Mouse (Mus musculus): Measurements from ENCODE around the gene Serinc5.

Gene Serinc5

DNA sequence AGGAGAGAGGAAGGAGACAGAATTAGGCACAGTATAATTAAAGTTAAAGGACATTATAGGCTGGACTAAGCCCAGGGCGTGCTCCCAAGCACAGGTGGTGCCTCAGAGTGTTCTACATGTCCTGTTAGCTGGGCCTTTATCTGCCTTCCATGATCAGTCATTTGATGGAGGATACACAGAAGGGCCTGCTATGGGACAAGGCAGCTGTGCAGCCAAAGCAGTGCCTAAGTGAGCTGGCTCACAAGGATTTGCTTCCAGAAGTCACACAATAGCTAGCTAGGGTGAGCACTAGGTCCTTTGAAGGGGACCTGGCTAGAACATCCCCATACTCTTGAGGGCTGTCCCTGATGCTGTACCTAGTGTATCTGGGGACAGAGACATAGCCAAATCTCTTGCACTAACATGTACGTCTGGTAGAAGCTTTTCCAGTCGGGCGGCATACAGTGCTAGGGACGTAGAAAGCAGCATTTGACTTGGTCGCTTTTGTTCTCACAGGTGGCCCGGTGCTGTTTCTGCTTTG is 94.2 kb downstream of the Serinc5 start:
- DNase-seq (ENCODE audit: low spot score), result no peak

DNA sequence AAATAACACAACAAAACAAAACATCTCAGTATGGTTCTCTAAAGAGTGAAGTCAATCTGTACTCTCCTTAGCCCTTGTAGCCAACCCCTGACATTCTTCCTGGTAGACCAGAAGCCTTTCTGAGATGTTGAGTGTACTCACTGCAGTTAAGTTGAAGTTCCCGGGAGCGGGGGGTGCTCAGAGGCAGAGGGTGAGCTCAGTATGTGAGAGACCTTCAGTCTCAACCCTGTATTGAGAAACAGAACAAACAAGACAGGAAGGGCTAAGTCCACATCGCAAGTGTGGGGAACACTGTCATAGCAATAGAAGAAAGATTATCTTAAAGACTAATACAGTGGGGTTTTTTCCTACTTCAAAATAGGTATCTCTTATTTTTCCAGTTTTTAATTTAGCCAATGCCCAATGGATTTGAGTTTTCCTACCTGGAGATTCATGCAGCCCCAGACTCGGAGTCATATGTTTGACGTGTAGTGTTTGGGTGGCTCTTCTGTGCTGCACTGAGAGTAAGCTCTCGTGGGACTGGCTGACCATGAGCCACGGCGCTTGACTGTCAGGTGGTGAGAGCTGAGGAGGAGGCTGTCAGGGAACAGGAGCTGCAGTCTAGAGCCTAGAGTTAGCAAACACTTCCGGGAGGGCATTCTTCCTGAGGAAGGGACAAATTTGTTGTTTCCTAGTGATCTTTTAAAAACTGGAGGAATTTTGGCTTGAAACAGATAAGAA is 95.6 kb downstream of the Serinc5 start:
- DNase-seq (ENCODE audit: low spot score), result no peak

DNA sequence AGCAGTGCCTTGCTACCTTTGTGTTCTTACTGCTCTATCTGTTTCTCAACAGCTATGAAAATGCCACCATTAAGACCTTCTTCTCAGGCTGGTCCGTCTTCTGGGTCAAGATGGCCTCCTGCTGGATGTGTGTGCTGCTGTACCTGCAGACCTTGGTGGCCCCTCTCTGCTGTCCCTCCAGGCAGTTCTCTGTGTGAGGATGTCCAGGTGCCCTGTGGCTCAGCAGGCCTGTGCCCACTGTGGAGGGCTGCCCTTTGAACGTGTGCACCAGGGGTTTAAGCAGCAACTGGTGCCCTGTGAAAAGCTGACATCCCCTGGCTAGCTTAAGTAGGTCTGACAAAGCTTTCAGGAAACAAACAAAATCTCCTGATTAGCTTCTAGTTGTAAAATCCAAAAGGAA is 97.0 kb downstream of the Serinc5 start:
- no peak for DNase-seq (ENCODE audit: low spot score)

DNA sequence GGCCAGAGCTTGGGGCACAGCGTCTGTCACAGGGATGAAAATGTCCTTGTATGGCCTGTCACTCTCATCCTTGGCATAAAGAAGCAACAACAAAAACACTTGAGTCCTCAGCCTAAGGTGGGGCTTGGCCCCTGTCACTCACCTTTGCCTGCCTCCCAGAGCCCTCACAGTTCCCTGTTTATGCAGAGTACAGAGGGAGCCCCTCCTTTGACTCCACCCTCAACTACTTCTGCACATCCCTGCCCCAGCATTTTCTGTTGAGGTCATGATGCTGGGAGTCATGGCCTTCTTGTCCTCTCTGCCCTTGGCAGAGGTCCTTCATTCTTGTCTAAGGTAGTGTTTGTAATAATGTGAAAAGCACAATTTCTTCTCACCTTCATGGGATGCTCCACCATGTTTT is 97.6 kb downstream of the Serinc5 start:
- no peak for DNase-seq (ENCODE audit: low spot score)

DNA sequence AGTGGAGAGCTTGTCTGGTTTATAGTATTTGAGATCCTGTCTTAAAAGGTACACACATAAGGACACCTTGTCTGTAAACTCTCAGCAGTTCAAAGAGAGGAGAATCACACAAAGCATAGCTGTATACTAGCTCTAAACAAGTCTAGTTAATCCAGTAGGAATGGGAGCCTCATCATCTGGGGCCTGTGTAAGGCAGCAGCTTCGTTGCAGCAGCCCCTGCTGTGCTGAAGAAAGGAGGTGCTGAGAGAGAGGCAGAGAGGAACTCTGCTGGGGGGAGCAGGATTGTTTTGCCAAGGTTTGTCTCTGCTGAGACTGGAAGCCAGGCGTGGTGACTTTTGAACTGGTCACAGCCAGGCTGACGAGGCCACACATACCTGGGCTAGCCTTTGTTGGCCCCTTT is 98.6 kb downstream of the Serinc5 start:
- DNase-seq (ENCODE audit: low spot score), result no peak

DNA sequence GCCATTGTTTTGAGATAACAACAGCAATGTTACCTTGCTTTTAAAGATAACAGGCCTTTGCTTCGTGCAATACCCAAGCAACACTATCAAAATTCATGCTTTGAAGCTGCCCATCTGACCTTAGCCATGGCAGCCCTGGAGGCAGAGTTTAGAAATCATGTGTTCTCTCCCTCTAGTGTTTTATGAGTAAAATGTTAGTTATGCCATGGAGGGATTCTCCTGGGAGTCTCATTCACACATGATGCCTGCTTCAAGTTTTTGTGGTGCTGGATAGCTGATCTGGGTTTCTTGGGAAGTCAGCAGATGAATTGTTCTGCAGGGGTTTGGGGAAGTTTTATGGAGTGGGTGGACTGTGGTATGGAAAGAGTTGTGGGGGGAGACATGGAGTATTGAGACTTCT is 99.5 kb downstream of the Serinc5 start:
- DNase-seq (ENCODE audit: low spot score), result no peak

DNA sequence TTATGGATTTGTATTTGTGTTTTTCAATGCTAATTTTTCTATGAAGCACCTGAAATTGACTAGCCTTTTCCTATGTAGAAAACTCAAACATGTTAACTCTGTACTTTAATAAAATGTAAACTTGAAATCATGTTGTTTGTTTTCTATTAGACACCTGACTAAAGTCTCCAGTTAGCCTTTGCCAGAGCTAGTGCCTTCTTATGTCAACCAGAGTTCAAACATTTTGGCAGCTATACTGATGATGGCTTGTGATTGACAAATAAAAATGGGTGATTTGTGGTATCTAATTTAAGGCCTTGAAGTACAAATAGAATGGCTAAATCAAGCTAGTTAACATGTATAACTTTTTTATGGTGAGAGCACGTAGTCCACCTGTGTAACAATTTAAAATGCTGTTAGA is 100.9 kb downstream of the Serinc5 start:
- DNase-seq (ENCODE audit: low spot score), result no peak

DNA sequence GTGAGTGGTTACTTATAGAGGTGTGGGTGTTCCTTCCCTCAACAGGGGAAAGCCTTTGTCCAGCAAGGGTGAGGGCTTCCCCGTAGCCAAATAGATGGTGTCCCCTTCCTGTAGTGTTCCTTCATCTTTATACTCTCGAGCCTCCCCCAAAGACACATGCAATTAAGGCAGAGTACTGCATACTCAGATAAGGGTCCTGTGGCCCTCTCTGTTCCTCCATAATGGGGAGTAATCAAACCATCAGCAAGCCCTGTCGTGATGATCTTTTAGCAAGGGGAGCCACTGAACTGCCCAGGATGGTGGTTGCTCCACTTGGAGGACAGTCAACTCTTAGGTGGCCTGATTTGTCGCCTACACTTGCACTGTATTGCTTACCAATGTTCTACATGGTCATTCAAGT is 101.7 kb downstream of the Serinc5 start:
- DNase-seq (ENCODE audit: low spot score), result no peak

DNA sequence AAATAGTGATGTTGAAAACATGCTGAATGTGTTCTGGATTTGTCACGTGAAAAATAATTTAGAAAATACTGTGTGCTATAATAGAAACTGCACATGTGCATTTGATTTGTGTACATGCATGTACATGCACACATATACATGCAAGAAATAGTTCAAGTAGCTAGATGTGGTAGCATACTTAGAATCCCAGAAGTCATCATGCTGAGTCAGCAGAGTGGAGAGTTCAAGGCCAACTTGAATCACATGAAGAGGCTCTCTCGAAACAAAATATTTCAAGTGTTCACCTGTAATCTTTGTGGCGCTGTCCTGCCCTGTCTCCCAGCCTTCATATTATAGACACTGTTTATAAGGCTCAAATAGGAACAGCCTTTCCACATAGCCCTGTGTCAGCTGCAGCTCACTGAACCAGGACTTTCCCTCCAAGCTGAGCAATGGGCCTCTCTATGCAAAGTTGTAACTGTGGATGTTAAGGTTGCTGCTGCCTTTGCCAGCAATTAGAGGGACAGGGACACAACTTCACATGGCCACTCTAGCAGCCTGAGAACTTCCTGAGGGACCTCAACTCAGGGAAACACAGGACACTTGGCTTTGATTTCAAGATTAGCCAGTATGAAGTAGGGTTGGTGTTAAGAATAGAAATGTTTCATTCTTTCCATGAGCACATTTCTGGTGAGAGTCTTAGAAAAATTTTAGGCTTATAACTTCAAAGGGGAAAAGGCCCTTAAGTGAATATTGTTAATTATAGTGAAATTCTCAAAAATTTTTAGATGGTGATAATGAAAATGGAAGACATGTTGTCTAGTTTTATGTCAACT is 107.2 kb downstream of the Serinc5 start:
- DNase-seq (ENCODE audit: low spot score), result no peak

DNA sequence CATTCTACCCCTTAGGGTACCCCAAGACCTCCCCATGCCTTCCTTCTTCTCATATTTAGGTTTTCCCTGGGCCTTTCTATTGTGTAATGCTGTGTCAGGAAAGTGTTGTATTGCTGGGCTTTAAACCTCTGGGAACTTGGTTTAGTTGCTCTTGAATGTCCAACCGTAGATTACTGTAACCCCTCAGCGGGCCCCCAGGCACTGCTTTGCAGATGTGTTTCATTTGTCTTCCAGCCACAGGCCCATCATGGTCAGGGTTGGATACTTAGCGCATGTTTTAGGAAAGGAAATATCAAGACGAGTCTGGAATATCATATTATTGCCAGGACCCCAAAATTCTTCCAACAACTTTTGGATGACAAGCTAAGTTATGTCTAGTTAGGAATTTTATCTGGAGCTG is 110.1 kb downstream of the Serinc5 start:
- DNase-seq (ENCODE audit: low spot score), result no peak

DNA sequence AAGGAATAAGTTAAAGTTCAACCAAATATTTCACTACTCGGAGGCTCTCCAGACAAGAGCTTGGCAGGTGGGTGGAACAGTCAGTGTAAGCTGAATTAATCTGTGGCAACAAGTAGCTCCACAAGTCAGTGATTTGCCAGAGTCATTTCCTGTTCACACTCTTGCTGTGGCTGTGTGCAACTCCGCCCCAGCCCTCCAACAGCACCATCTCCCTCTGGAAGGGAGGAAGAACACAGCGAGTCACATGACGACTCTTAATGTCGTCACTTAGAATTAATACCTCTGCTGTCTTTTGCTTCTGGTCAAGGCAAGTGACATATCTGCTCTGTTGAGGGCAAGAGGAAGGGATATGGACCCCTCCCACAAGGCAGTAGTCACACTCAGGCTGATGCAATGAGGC is 111.5 kb downstream of the Serinc5 start:
- no peak for DNase-seq (ENCODE audit: low spot score)

DNA sequence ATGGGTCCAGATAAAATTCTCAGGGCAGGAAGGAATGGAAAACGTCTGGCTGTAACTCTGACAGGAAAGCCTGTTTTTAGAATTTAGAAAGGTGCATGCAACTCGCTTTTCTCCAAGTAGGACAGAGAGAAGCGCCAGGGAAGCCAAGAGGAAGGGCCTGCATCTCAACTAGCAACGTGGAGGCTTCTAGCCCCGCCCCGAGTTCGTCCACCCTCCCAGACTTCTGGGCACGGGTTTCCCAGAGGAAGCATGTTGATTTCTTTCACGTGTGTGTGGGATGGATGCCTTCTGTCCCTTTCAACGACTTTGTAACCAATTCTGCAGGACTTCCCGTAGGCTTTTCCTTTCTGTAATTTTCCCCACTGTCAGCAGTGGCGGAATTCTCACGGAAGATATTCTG is 118.9 kb downstream of the Serinc5 start:
- no peak for DNase-seq (ENCODE audit: low spot score)

DNA sequence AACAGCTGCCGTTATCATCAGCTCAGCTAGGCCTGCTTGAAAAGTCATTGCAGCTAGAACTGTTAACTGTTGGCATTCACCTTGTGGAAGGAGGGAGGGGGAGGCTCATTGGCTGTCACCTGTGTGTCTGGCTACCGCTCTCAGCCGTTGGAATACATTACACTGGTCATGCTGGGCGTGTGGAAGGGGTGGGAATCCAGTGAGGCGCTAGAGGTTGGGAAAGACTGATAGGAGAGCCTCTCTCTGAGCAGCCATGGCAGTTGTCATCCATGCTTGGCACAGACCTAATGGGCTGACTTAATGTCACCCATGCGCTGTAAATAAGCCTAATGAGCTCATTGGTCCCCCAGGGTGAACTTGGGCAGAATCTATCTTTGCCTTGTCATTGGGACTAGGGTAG is 120.9 kb downstream of the Serinc5 start:
- no peak for DNase-seq (ENCODE audit: low spot score)

DNA sequence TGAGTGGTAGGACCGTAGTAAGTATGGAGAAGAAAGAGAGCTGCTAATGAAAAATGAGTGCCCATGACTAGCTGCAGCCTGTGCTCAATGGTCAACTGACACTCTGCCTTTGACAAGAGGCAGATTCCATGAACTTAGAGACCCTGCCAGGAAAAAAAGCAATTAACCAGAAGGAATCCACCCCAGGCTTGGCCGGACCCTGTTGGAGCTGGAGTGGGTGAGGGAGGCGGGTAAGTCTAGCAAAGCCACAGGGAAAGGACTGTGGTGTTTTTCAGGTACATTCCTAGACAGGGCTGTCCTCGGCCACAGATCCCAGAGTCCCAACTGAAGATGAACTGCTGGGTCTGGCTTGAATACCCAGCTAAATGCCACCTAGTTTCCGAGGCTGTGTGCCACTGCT is 121.9 kb downstream of the Serinc5 start:
- no peak for DNase-seq (ENCODE audit: low spot score)

DNA sequence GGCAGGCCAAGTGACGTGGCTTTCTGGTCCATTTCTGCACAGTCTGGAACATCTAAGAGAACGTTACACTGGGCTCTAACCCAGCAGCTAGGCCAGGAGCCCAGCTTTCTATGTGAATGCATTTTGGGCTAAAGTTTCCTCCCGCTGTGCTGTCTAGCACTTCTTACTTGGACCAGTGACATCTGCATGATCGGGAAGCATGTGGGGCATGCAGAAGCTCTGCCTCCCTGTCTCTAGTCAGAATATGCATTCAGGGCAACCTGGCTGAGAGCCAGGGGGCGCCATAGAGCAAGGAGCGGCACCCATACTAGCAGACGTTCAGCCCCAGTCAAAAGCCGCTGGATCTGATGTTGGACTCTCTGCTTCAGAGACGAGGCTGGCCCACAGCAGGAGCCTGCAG is 122.4 kb downstream of the Serinc5 start:
- peak; percentile 71 for DNase-seq (ENCODE audit: low spot score)

DNA sequence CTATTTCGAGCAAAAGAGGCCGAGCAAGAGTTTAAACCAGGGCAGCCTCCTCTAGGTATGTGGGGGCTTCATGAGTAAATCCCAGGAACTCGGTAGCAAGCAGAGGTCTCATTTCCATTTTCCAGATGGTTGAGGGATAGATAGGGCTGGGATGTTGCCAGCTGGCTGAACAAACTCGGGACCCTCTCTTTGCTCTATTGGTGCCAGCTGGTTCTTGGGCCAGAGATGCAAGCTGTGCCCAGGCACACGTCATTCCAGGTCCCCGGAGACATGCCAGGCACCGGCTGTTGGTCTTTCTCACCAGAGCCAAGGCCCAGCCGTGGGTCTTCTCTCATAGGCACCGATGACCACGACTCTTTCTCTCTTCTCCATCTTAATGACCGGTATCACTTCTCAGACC is 122.8 kb downstream of the Serinc5 start:
- peak; percentile 66 for DNase-seq (ENCODE audit: low spot score)

DNA sequence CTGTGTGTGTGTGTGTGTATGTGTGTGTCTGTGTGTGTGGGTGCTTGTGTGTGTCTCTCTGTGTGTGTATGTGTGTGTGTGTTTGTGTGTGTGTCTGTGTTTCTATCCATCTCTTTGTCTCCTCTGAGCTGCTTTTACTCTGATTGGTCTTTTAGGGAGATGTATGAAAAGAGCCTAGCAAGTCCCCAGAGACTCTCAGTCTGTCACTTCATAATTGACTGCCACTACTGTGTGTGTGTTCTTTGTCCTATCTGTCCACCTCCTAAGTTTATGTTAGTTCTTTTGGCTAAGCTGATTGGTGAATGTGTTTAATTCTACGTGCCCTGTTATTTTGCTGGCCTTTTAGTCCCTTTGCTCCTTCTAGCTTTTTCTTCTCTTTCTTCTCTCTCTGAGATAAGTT is 124.8 kb downstream of the Serinc5 start:
- DNase-seq (ENCODE audit: low spot score), result no peak

DNA sequence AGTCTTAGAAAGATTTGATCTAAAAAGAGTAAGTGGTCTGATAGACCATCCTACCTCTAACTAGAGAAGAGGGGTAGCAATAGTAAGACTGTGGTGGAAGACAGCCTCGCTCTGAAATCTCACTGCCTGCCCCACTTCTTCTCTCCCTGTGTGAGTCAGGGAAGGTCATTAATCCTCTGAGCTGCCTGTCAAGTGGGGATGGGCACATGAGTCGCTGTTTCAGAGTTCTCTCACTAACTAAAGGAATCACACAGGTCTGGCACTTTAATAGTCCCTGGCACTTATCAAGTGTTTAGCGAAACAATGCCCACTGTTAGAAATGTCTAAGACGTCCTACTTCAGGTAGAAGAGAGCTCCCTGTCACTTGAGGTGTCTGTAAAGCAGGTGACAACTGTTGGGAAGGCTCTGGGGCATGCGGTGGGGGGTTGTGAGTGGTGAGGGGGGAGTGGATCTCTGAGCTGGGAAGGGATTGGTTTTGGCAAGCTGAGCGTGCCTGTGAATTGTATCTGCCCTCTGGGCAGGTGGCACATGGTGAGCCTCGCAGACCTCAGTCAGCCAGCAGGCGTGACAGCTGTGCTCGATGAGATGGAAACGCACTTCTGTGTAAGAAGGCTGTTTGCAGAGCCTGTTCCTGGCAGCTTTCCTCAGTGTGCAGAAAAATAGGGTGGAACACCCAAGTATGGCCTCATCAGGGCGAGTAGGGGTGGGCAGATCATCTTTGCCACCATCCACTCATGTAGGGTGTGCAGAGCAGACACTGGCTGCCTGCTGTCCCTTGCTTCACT is 125.8 kb downstream of the Serinc5 start:
- DNase-seq (ENCODE audit: low spot score), result no peak

DNA sequence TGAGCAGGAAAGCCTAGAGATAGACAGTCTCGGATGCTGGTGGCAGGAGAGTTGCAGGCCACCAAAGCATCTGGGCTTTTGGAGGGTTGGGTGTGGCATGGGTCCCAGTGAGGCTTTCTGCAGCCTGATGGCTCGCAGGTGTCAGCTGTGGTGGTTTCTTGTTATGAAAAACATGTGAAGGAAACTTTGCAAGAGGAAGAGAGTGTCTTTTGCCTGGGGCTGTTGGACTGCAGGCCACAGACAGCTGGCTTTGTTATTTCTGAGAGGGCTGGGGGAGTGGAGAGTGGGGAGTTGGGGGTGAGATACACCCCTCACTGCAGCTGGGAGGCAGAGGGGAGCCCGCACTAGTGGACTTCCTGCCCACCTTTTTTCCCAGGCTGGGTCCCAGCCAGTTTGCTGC is 127.9 kb downstream of the Serinc5 start:
- DNase-seq (ENCODE audit: low spot score), result no peak

DNA sequence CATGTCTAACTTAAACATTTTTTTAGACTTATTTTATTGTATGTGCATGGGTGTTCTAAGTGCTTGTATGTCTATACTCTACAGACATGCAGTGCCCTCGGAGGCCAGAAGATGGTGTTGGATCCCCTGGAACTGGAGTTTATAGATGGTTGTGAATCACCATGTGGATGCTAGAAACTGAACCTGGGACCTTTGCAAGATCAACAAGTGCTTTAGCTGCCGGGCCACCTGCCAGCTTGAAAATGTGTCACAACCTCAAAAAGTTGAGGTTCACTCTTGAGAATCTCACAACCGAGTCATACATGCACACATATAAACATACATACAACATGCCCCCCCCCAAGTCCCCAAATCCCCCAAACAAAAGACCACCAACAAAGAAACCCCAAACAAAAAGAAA is 129.0 kb downstream of the Serinc5 start:
- no peak for DNase-seq (ENCODE audit: low spot score)

DNA sequence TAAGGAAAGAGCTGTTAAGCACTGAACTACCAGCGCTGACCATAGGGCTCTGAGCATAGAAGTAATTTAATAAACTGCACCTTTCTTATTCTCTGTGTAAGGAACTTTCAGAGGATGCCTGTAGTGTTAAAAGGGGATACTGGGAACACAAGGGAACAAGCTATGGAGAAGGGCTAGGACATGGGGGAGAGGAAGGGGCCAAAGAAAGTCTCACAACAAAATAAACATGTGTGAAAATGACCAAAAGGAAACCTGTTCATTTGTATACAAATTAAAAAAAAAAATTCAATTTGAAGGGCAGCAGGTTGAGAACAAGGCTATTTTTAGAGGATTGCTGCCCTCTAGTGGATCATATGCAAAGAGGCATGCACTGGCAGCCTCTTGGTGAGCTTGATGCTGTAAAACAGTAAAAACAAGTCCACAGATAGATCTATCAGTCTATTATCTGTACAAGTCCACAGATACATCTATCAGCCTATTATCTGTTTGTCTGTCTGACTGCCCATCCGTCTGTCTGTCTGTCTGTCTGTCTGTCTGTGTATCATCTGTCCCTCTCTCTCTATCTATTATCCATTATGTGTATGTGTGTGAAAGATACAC is 129.9 kb downstream of the Serinc5 start:
- DNase-seq (ENCODE audit: low spot score), result peak; percentile 72

DNA sequence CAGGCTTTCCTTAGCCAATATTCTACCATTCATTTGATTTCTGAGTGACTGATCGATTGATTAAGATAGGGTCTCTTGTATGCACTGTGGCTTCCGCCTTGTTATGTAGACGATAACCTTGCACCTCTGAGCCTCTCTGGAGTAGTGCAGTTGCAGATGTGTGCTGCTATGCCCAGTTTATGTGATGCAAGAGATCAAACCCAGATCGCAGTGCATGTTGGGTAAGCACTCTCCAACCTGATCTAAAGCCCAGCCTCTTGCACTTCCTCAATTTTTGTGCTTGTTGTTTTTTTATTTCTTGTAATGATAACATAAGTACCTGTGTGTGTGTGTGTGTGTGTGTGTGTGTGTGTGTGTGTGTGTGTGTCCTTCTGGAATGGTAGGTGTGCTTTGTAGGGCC is 132.0 kb downstream of the Serinc5 start:
- DNase-seq (ENCODE audit: low spot score), result no peak
